Mouse (Mus musculus) MEL (cell line): Measurements from ENCODE around the gene Mapkap1. TPM values are rescaled to one million over a fixed set of nuclear protein-coding genes. Genes with fewer than 3 reads are reported as not detected.

Experiments
- DNase-seq: peaks from one replicate; pipeline ENCODE4 v3.0.0; 2011; ENCODE audit warnings: low read depth, low spot score
- H3K27ac ChIP-seq: 2 replicates; pipeline ENCODE4 v1.5.1; 2012; ENCODE audit warnings: low read depth, mild to moderate bottlenecking, control low read depth, low read length, moderate library complexity; ENCODE audit not compliant: control insufficient read depth
- H3K27me3 ChIP-seq, 2 experiments: fragments of 150-350 bp in 1 of 2; sonication (generic) in 1 of 2; 2 replicates each; pipeline ENCODE4 v1.6.1; 2012; ENCODE audit warnings: low read length in 2 of 2, mild to moderate bottlenecking in 2 of 2, improper control_type of control experiment in 1 of 2, moderate library complexity in 1 of 2; ENCODE audit not compliant: insufficient read depth in 2 of 2, control insufficient read depth in 1 of 2
- H3K36me3 ChIP-seq, 2 experiments: 2 replicates each; pipeline ENCODE4 v1.6.1; 2012 to 2014; ENCODE audit warnings: low read length in 2 of 2, improper control_type of control experiment in 1 of 2, inconsistent platforms in 1 of 2, mild to moderate bottlenecking in 1 of 2; ENCODE audit not compliant: insufficient read depth in 2 of 2, control insufficient read depth in 1 of 2
- H3K4me1 ChIP-seq, 2 experiments: fragments of 150-350 bp in 1 of 2; sonication (generic) in 1 of 2; 2 replicates each; pipeline ENCODE4 v1.6.1; 2012; ENCODE audit warnings: low read length in 2 of 2, improper control_type of control experiment in 1 of 2, mild to moderate bottlenecking in 1 of 2; ENCODE audit not compliant: insufficient read depth in 2 of 2, control insufficient read depth in 1 of 2
- H3K4me3 ChIP-seq, 2 experiments: fragments of 150-350 bp in 1 of 2; sonication (generic) in 1 of 2; 2 replicates each; pipeline ENCODE4 v1.5.1; 2012; ENCODE audit warnings: low read depth in 2 of 2, low read length in 2 of 2, mild to moderate bottlenecking in 2 of 2, moderate library complexity in 2 of 2, control low read depth in 1 of 2, improper control_type of control experiment in 1 of 2; ENCODE audit not compliant: control insufficient read depth in 1 of 2, insufficient read depth in 1 of 2
- H3K79me2 ChIP-seq: 2 replicates; pipeline ENCODE4 v1.6.1; 2012; ENCODE audit warnings: mild to moderate bottlenecking, low read length, moderate library complexity; ENCODE audit not compliant: control insufficient read depth, poor library complexity, insufficient read depth
- H3K9ac ChIP-seq: 2 replicates; pipeline ENCODE4 v1.6.1; 2012; ENCODE audit warnings: low read depth, mild to moderate bottlenecking, control low read depth, low read length, moderate library complexity; ENCODE audit not compliant: control insufficient read depth, poor library complexity, severe bottlenecking
- H3K9me3 ChIP-seq: fragments of 150-350 bp; sonication (generic); replicated peaks from 2 replicates; pipeline ENCODE4 v1.6.1; 2012; ENCODE audit warnings: mild to moderate bottlenecking, low read length, improper control_type of control experiment, moderate library complexity; ENCODE audit not compliant: insufficient read depth
- CHD1 ChIP-seq: IDR thresholded peaks from 2 replicates; pipeline ENCODE4 v1.6.1; 2012; ENCODE audit warnings: low read depth, mild to moderate bottlenecking, inconsistent platforms, low read length, improper control_type of control experiment
- CTCF ChIP-seq, 3 experiments: IDR thresholded peaks in 2 of 3; conservative IDR thresholded peaks in 1 of 3; 2 replicates each; pipeline ENCODE4 v1.5.1; 2011 to 2012; ENCODE audit warnings: low read length in 3 of 3, low read depth in 2 of 3, mild to moderate bottlenecking in 2 of 3, improper control_type of control experiment in 1 of 3, inconsistent platforms in 1 of 3, mixed read lengths in 1 of 3, moderate library complexity in 1 of 3; ENCODE audit not compliant: control insufficient read depth in 1 of 3, insufficient read depth in 1 of 3, poor library complexity in 1 of 3, severe bottlenecking in 1 of 3
- E2F4 ChIP-seq: IDR thresholded peaks from 2 replicates; pipeline ENCODE4 v1.6.1; 2011; ENCODE audit warnings: low read depth, low read length, improper control_type of control experiment, borderline replicate concordance
- ETS1 ChIP-seq: IDR thresholded peaks from 2 replicates; pipeline ENCODE4 v1.6.1; 2012; ENCODE audit warnings: low read depth, mild to moderate bottlenecking, inconsistent platforms, low read length, improper control_type of control experiment, moderate library complexity
- MEF2A ChIP-seq: IDR thresholded peaks from 2 replicates; pipeline ENCODE4 v1.6.1; 2014; ENCODE audit warnings: low read depth, mild to moderate bottlenecking, inconsistent platforms, low read length, improper control_type of control experiment; ENCODE audit not compliant: poor library complexity, insufficient replicate concordance, severe bottlenecking; ENCODE audit errors: extremely low read depth
- MXI1 ChIP-seq: IDR thresholded peaks from 2 replicates; pipeline ENCODE4 v1.6.1; 2011; ENCODE audit warnings: mild to moderate bottlenecking, low read depth, low read length, improper control_type of control experiment
- MYB ChIP-seq: IDR thresholded peaks from 2 replicates; pipeline ENCODE4 v1.6.1; 2011; ENCODE audit warnings: mild to moderate bottlenecking, low read depth, low read length, improper control_type of control experiment
- MYC ChIP-seq: IDR thresholded peaks from 2 replicates; pipeline ENCODE4 v1.6.1; 2011; ENCODE audit warnings: low read depth, mild to moderate bottlenecking, low read length, improper control_type of control experiment, moderate library complexity
- NELFE ChIP-seq: IDR thresholded peaks from 2 replicates; pipeline ENCODE4 v1.6.1; 2011; ENCODE audit warnings: low read depth, low read length, improper control_type of control experiment
- NRF1 ChIP-seq: IDR thresholded peaks from 2 replicates; pipeline ENCODE4 v1.6.1; 2014; ENCODE audit warnings: low read depth, mild to moderate bottlenecking, inconsistent platforms, low read length, improper control_type of control experiment, moderate library complexity; ENCODE audit not compliant: poor library complexity, insufficient read depth, severe bottlenecking
- POLR2AphosphoS2 ChIP-seq: IDR thresholded peaks from 2 replicates; pipeline ENCODE4 v1.6.1; 2011; ENCODE audit warnings: low read length, improper control_type of control experiment
- POLR2AphosphoS5 ChIP-seq: IDR thresholded peaks from 2 replicates; pipeline ENCODE4 v1.6.1; 2012; ENCODE audit warnings: low read depth, borderline replicate concordance, mild to moderate bottlenecking, inconsistent platforms, low read length, moderate library complexity, mixed read lengths
- RAD21 ChIP-seq: IDR thresholded peaks from 2 replicates; pipeline ENCODE4 v1.6.1; 2011; ENCODE audit warnings: mild to moderate bottlenecking, low read depth, low read length, improper control_type of control experiment
- SIN3A ChIP-seq: IDR thresholded peaks from 2 replicates; pipeline ENCODE4 v1.6.1; 2012; ENCODE audit warnings: low read length, improper control_type of control experiment, inconsistent platforms
- SMC3 ChIP-seq: IDR thresholded peaks from 2 replicates; pipeline ENCODE4 v1.6.1; 2011; ENCODE audit warnings: low read depth, low read length, improper control_type of control experiment
- TBP ChIP-seq: IDR thresholded peaks from 2 replicates; pipeline ENCODE4 v1.8.0; 2011; ENCODE audit warnings: low read depth, low read length, improper control_type of control experiment
- TCF12 ChIP-seq: IDR thresholded peaks from 2 replicates; pipeline ENCODE4 v1.6.1; 2014; ENCODE audit warnings: low read depth, mild to moderate bottlenecking, inconsistent platforms, low read length, improper control_type of control experiment, moderate library complexity
- UBTF ChIP-seq: IDR thresholded peaks from 2 replicates; pipeline ENCODE4 v1.6.1; 2012; ENCODE audit warnings: low read depth, mild to moderate bottlenecking, inconsistent platforms, low read length, improper control_type of control experiment, moderate library complexity, borderline replicate concordance; ENCODE audit not compliant: insufficient read depth
- USF1 ChIP-seq: IDR thresholded peaks from 2 replicates; pipeline ENCODE4 v1.6.1; 2014; ENCODE audit warnings: low read depth, mild to moderate bottlenecking, inconsistent platforms, low read length, improper control_type of control experiment, moderate library complexity
- ZKSCAN1 ChIP-seq: IDR thresholded peaks from 2 replicates; pipeline ENCODE4 v1.6.1; 2012; ENCODE audit warnings: low read depth, mild to moderate bottlenecking, inconsistent platforms, low read length, improper control_type of control experiment, moderate library complexity
- ZMIZ1 ChIP-seq: IDR thresholded peaks from 2 replicates; pipeline ENCODE4 v1.6.1; 2012; ENCODE audit warnings: low read depth, mild to moderate bottlenecking, inconsistent platforms, low read length, improper control_type of control experiment, moderate library complexity
- polyA plus RNA-seq, 2 experiments: library from polyadenylated mRNA; stranded (reverse) in 1 of 2; unstranded in 1 of 2; fragments of >175 nt in 1 of 2; fragments of >200 nt in 1 of 2; gene quantifications; 2 replicates each; pipeline versions ENCODE4 v1.2.1 to v1.2.4; 2012; ENCODE audit warnings: low replicate concordance in 2 of 2, low read depth in 1 of 2; ENCODE audit not compliant: insufficient read length in 2 of 2, insufficient read depth in 1 of 2, missing spikeins in 1 of 2
- total RNA-seq: library from RNA; depleted of rRNA; stranded (reverse); fragments of 300-350 nt; gene quantifications from 2 replicates; pipeline ENCODE4 v1.2.3, GENCODE M21; 2012

Mapkap1 gene
- total and polyA plus RNA-seq, 3 experiments: 42.1 to 52.5 TPM; not detected in 1

DNA sequence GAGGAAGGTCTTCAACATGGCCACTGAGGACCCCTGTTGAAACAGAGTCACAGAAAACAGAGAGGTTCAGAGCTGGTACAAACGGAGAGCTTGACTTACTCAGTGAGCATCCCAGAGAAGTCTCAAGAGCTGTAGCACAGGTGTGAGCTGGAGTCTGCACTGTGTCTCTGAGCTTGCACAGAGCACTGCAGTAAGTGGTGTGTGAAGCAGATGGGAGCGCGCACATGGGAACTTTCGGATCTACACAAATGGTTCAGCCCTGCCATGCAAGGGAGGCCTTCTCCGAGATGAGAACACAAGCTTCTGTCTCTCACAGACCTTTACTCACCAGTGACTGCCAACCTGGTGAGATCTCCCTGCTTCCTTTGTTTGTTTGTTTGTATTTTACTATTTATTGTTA, 103.3 kb downstream of the Mapkap1 start:
- no peak overlapping the region for H3K27ac ChIP-seq
- H3K4me3 ChIP-seq: no peak overlapping the region
- no peaks in the 10 kb centered on the region for H3K36me3 ChIP-seq
- H3K4me1 ChIP-seq: no peaks in the 10 kb centered on the region
- no peaks in the 10 kb centered on the region for H3K9me3 ChIP-seq
- no peak for DNase-seq
- H3K79me2 ChIP-seq: no peaks in the 10 kb centered on the region
- H3K27me3 ChIP-seq: no peaks in the 10 kb centered on the region
- no peak overlapping the region for H3K9ac ChIP-seq
- TF ChIP-seq MYB (no peak), E2F4 (no peak), CHD1 (no peak), ZMIZ1 (no peak), MXI1 (no peak), NELFE (no peak), NRF1 (no peak), POLR2AphosphoS2 (no peak)

DNA sequence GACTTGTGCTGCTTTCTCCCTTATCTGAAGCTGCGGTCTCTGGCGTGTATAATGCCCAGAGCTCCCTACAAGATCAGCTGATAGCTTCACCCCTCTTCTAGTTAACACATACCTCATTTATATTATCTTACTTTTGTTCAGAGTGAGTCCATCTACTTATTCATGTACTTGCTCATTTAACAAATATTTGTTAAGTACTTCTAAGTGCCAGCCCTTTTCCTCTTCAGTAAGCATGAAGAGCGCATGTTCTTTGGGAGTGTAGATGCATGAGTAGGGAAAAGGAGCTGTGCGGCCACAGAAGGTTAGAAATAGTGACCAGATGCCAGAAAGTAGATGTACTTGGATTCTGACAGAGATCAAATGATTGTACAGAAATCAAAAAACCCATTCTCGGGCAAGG, 108.7 kb downstream of the Mapkap1 start:
- TF ChIP-seq UBTF: no peak
- TF ChIP-seq NELFE: no peak
- no peak for TF ChIP-seq CHD1
- no peak for TF ChIP-seq CTCF (IDR thresholded peaks at IDR 0.05 in 2 of 3, conservative IDR thresholded peaks at IDR 0.05 in 1 of 3; ENCODE audit: control insufficient read depth in 1 of 3, insufficient read depth in 1 of 3, low read depth in 2 of 3, low read length in 3 of 3, poor library complexity in 1 of 3, severe bottlenecking in 1 of 3)
- no peak for TF ChIP-seq RAD21
- TF ChIP-seq MYC: no peak
- no peak for TF ChIP-seq POLR2AphosphoS5
- TF ChIP-seq ETS1: no peak
- no peak for TF ChIP-seq USF1
- no peak for TF ChIP-seq TCF12
- TF ChIP-seq NRF1: no peak
- no peak for TF ChIP-seq ZMIZ1
- TF ChIP-seq SIN3A: no peak
- no peak for TF ChIP-seq MEF2A
- TF ChIP-seq ZKSCAN1: no peak
- no peak for TF ChIP-seq SMC3
- TF ChIP-seq TBP: no peak
- no peak for DNase-seq
- H3K4me3 ChIP-seq: no peak overlapping the region
- no peaks in the 10 kb centered on the region for H3K4me1 ChIP-seq
- no peak overlapping the region for H3K27ac ChIP-seq
- H3K36me3 ChIP-seq: no peaks in the 10 kb centered on the region; a peak in 1 of 4 replicates
- H3K9ac ChIP-seq: no peak overlapping the region
- H3K79me2 ChIP-seq: no peaks in the 10 kb centered on the region
- no peaks in the 10 kb centered on the region for H3K27me3 ChIP-seq
- H3K9me3 ChIP-seq: no peaks in the 10 kb centered on the region
